Mouse (Mus musculus): ENCODE data around the gene D930020B18Rik. TPM values are rescaled to one million over a fixed set of nuclear protein-coding genes. Genes with fewer than 3 reads are reported as not detected.

The D930020B18Rik gene
- polyA plus RNA-seq, 1 experiment from 2014 or later: 1.4 TPM

Small RNA genes within 50 kb of the gene (microRNA-seq; reads per million reads assigned to microRNA genes)
- not detected for gene Gm24330

Other genes starting within 250 kb of the D930020B18Rik start
- 17.3 and 17.8 TPM in 2 replicates for gene Rassf3, start 165.2 kb upstream of the D930020B18Rik start, polyA plus RNA-seq (2015; fragmentation: Nextera tagmentation; extraction: Ambion mirVana)
- gene Tbk1, start 54.8 kb upstream of the D930020B18Rik start, polyA plus RNA-seq (2015; fragmentation: Nextera tagmentation; extraction: Ambion mirVana): 31.1 and 32.5 TPM in 2 replicates
- gene Xpot, start 15.3 kb upstream of the D930020B18Rik start, polyA plus RNA-seq (2015; fragmentation: Nextera tagmentation; extraction: Ambion mirVana): 51.2 and 52.1 TPM in 2 replicates
- 2.7 and 3.2 TPM in 2 replicates for gene BC048403, start 98.3 kb downstream of the D930020B18Rik start, polyA plus RNA-seq (2015; fragmentation: Nextera tagmentation; extraction: Ambion mirVana)